In genomic region chr11:76735753-76736324, GRCm38 (mm10) we compare ENCODE assay signal across 14 mouse cellular contexts. TPM values are rescaled to one million over a fixed set of nuclear protein-coding genes. Genes with fewer than 3 reads are reported as not detected.
A peak's percentile ranks its signal among the peaks of the same experiment; 100 is the strongest.
DNase-seq lines count a peak whose midpoint lies in the region; ATAC-seq and TF ChIP-seq lines count a peak whose summit lies in the region.
"Had no signal": no experiment of that assay in that cellular context is flagged by ENCODE, and none has a peak within 500 bp of the region (broad histone marks: within the 10 kb centered on the region; RNA-seq: fewer than 3 reads in every experiment).

No protein-coding gene starts in this region.

- intact Hi-C loops in heart, postnatal 10 days (cut with DNase I): no loop called here

- no peak for TF ChIP-seq CTCF in lung, postnatal 0 days (IDR thresholded peaks at IDR 0.05)

- H3K9ac ChIP-seq in heart, embryonic 13.5 days: no peak overlapping the region
- H3K9ac ChIP-seq in lung, postnatal 0 days (replicated peaks; ENCODE audit: low read depth): no peak overlapping the region
- H3K9ac ChIP-seq: forebrain, postnatal 0 days had no signal

- H3K27ac ChIP-seq in heart, embryonic 13.5 days (replicated peaks): peak overlapping the region; percentile 53
- peak overlapping the region; percentile 68 for H3K27ac ChIP-seq in lung, postnatal 0 days (ENCODE audit: low read length)
- H3K27ac ChIP-seq: left cerebral cortex, adult 2 months had no signal

- no peaks in the 10 kb centered on the region for H3K27me3 ChIP-seq in heart, embryonic 13.5 days (replicated peaks)
- H3K27me3 ChIP-seq in lung, postnatal 0 days (replicated peaks; ENCODE audit: insufficient read depth, low read length): no peaks in the 10 kb centered on the region

- no peak overlapping the region for H3K4me3 ChIP-seq in heart, embryonic 13.5 days
- no peak overlapping the region for H3K4me3 ChIP-seq in lung, postnatal 0 days (ENCODE audit: low read depth, low read length)
- H3K4me3 ChIP-seq: left cerebral cortex, adult 2 months had no signal

- no peaks in the 10 kb centered on the region; the same call in 1 of the 2 replicates for H3K4me1 ChIP-seq in heart, embryonic 13.5 days
- H3K4me1 ChIP-seq in lung, postnatal 0 days (ENCODE audit: insufficient read depth, low read depth, low read length): no peaks in the 10 kb centered on the region

- H3K36me3 ChIP-seq in heart, embryonic 13.5 days: peaks cover 75% of the 10 kb centered on the region
- peaks cover 32% of the 10 kb centered on the region; the same call in 1 of the 2 replicates for H3K36me3 ChIP-seq in lung, postnatal 0 days (ENCODE audit: insufficient read depth, low read length)

- no peaks in the 10 kb centered on the region for H3K9me3 ChIP-seq in heart, embryonic 13.5 days
- no peaks in the 10 kb centered on the region for H3K9me3 ChIP-seq in lung, postnatal 0 days (ENCODE audit: low read length)

- TF ChIP-seq EP300 in lung, postnatal 0 days (IDR thresholded peaks at IDR 0.05): no peak

- no peak for ATAC-seq in heart, embryonic 13.5 days (ENCODE audit: extremely low read depth, insufficient number of reproducible peaks, low FRiP score, low TSS enrichment)
- ATAC-seq in lung, postnatal 0 days: no peak
- ATAC-seq: forebrain, postnatal 0 days; intestine, embryonic 16.5 days had no signal

- no peak overlapping the region for H3K4me2 ChIP-seq in heart, embryonic 13.5 days
- no peak overlapping the region for H3K4me2 ChIP-seq in lung, postnatal 0 days (replicated peaks; ENCODE audit: low read depth, low read length)

- WGBS in heart, embryonic 13.5 days: 59% methylated on average over 4 of the region's 4 CpGs
- WGBS in lung, postnatal 0 days: 61% methylated on average over 4 of the region's 4 CpGs

- no peak for DNase-seq in heart, postnatal 10 days
- DNase-seq in lung, postnatal 0 days (ENCODE audit: low spot score): peak; percentile 37
- DNase-seq in lung, postnatal 25 days (ENCODE audit: low spot score): no peak
- peak; percentile 18 for DNase-seq in T-cell, adult 2 months (ENCODE audit: low spot score)
- DNase-seq in naive thymus-derived CD4-positive, alpha-beta T cell, adult 2 months (ENCODE audit: low read depth): peak; percentile 53
- DNase-seq in urinary bladder, postnatal 25 days (ENCODE audit: low spot score): no peak
- DNase-seq in right cerebral cortex, postnatal 14 days: no peak
- DNase-seq: adrenal gland, postnatal 25 days; forebrain, postnatal 0 days; lung, postnatal 4 days; thymus, postnatal 4 days had no signal

RNA-seq across cellular contexts. Expression of gene Gosr1, which starts 27.5 kb away (rescaled TPM):
- 15.3 and 17.8 TPM in 2 replicates for polyA plus RNA-seq in heart, embryonic 13.5 days (2015; fragmentation: Nextera tagmentation; extraction: Ambion mirVana)
- total RNA-seq in heart, postnatal 10 days (2021): 10 to 100 TPM; 30.7 to 32.9 TPM
- 19.5 and 21.6 TPM in 2 replicates for polyA plus RNA-seq in lung, postnatal 0 days (2015; fragmentation: Nextera tagmentation; extraction: Ambion mirVana)

RNA-seq across cellular contexts. Expression of gene Trarg1, which starts 56.2 kb away (rescaled TPM):
- polyA plus RNA-seq in heart, embryonic 13.5 days (2015; fragmentation: Nextera tagmentation; extraction: Ambion mirVana): 0.09 and 0.13 TPM in 2 replicates
- total RNA-seq in heart, postnatal 10 days (2021): 1 to 10 TPM; 4.2 to 6.7 TPM
- 4.7 and 7.1 TPM in 2 replicates for polyA plus RNA-seq in lung, postnatal 0 days (2015; fragmentation: Nextera tagmentation; extraction: Ambion mirVana)

Comparison
In these comparisons a context has a peak if more than half of its experiments do, and no peak if none do; other contexts are left out.
1. DNase-seq: peak in lung, postnatal 0 days (single experiment), T-cell, adult 2 months (single experiment) and naive thymus-derived CD4-positive, alpha-beta T cell, adult 2 months (single experiment); none in heart, postnatal 10 days (0 of 2), lung, postnatal 25 days (single experiment), urinary bladder, postnatal 25 days (single experiment) and right cerebral cortex, postnatal 14 days (single experiment).